Mouse (Mus musculus) heart, adult 2 months (tissue): ENCODE data around the gene Kmt5a.

Source experiments
- CTCF ChIP-seq: fragments of 200-600 bp; IDR thresholded peaks from 2 replicates; pipeline ENCODE4 v1.8.1; 2022; ENCODE audit warnings: antibody characterized with exemption, mild to moderate bottlenecking, moderate library complexity
- EP300 ChIP-seq: fragments of 200-500 bp; IDR thresholded peaks from 2 replicates; pipeline ENCODE4 v1.6.1; 2011; ENCODE audit warnings: low read depth, low read length, control low read depth; ENCODE audit not compliant: insufficient read depth

DNA sequence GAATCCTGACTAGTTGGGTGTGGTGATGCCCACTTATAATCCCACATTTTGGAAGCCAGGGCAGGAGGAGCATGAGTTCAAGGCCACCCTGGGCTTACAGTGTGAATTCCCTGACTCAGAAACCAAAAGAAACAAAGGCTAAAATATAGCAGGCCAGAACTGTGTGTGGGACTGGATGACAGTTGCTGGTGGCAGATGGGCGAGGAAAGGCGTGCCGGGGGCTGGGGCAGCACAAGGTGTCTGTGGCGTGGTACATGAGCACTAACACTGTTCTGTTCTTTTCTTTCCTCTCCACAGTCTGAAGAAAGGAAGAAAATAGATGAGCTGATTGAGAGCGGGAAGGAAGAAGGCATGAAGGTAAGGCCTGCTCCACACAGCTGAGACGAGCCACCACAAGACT is 17.0 kb downstream of the Kmt5a start:
- TF ChIP-seq EP300 (no peak), CTCF (no peak)
